Mouse (Mus musculus) erythroblast, embryonic 14.5 days (primary cell): ENCODE measurements around the gene Grin3b. TPM values are rescaled to one million over a fixed set of nuclear protein-coding genes. Genes with fewer than 3 reads are reported as not detected.
A peak's percentile ranks its signal among the peaks of the same experiment; 100 is the strongest.

Experiments used
- H3K27me3 ChIP-seq: 2 replicates; pipeline ENCODE4 v1.6.1; 2012; ENCODE audit warnings: inconsistent platforms; ENCODE audit not compliant: control insufficient read depth
- H3K36me3 ChIP-seq: 2 replicates; pipeline ENCODE4 v1.6.1; 2012; ENCODE audit warnings: mild to moderate bottlenecking, inconsistent platforms; ENCODE audit not compliant: control insufficient read depth
- H3K4me1 ChIP-seq: 2 replicates; pipeline ENCODE4 v1.6.1; 2012; ENCODE audit warnings: inconsistent platforms; ENCODE audit not compliant: control insufficient read depth
- H3K4me3 ChIP-seq: replicated peaks from 2 replicates; pipeline ENCODE3; 2012; ENCODE audit warnings: moderate library complexity, mild to moderate bottlenecking, inconsistent platforms
- H3K9me3 ChIP-seq: 2 replicates; pipeline ENCODE4 v1.6.1; 2012; ENCODE audit warnings: low read length, inconsistent platforms, mixed read lengths; ENCODE audit not compliant: control insufficient read depth
- GATA1 ChIP-seq: IDR thresholded peaks from 2 replicates; pipeline ENCODE4 v1.6.1; 2012; ENCODE audit warnings: low read length, inconsistent platforms, mixed read lengths
- TAL1 ChIP-seq: IDR thresholded peaks from 3 replicates; pipeline ENCODE4 v1.6.1; 2012; ENCODE audit warnings: low read length, inconsistent platforms, mixed read lengths
- polyA plus RNA-seq: library from polyadenylated mRNA; stranded (reverse); fragments of >175 nt; gene quantifications from 2 replicates; pipeline ENCODE4 v1.2.3, GENCODE M21; 2012

Gene Grin3b
- polyA plus RNA-seq, 1 experiment = not detected

- Histone ChIP-seq H3K36me3 (no peaks in the 10 kb centered on the region; the same call in 1 of the 2 replicates), H3K27me3 (peaks cover 38% of the 10 kb centered on the region), H3K4me1 (peaks cover 69% of the 10 kb centered on the region), H3K4me3 (no peak overlapping the region), H3K9me3 (peaks cover 21% of the 10 kb centered on the region)
- no peak for TF ChIP-seq TAL1
- no peak for TF ChIP-seq GATA1
These were observed 19.4 kb downstream of the Grin3b start for GRCm38 (mm10) chr10:79989870-79990269.

GRCm38 (mm10) chr10:79991099-79991498, 20.6 kb downstream of the Grin3b start:
- Histone ChIP-seq H3K36me3 (no peaks in the 10 kb centered on the region; the same call in 1 of the 2 replicates), H3K4me3 (no peak overlapping the region), H3K4me1 (peaks cover 70% of the 10 kb centered on the region), H3K9me3 (peaks cover 21% of the 10 kb centered on the region), H3K27me3 (peaks cover 38% of the 10 kb centered on the region)
- TF ChIP-seq GATA1 (no peak), TAL1 (no peak)

- Histone ChIP-seq H3K36me3 (no peaks in the 10 kb centered on the region; the same call in 1 of the 2 replicates), H3K4me1 (peaks cover 66% of the 10 kb centered on the region), H3K9me3 (peaks cover 21% of the 10 kb centered on the region), H3K27me3 (peaks cover 38% of the 10 kb centered on the region), H3K4me3 (no peak overlapping the region)
- TF ChIP-seq GATA1 (no peak), TAL1 (no peak)
These were observed 21.0 kb downstream of the Grin3b start for GRCm38 (mm10) chr10:79991548-79991947.

GRCm38 (mm10) chr10:79994397-79995115, 24.0 kb downstream of the Grin3b start:
- peaks cover 59% of the 10 kb centered on the region for H3K4me1 ChIP-seq
- H3K9me3 ChIP-seq = peaks cover 17% of the 10 kb centered on the region
- H3K4me3 ChIP-seq = no peak overlapping the region
- TF ChIP-seq TAL1 (no peak), GATA1 (no peak)
- H3K36me3 ChIP-seq = peaks cover 19% of the 10 kb centered on the region
- H3K27me3 ChIP-seq = peaks cover 13% of the 10 kb centered on the region

- peaks cover 5% of the 10 kb centered on the region for H3K27me3 ChIP-seq
- H3K9me3 ChIP-seq = peaks cover 17% of the 10 kb centered on the region
- H3K4me1 ChIP-seq = peaks cover 64% of the 10 kb centered on the region
- H3K36me3 ChIP-seq = peaks cover 30% of the 10 kb centered on the region
- TF ChIP-seq GATA1 (no peak), TAL1 (no peak)
- H3K4me3 ChIP-seq = peak overlapping the region; percentile 84
These were observed 25.1 kb downstream of the Grin3b start for GRCm38 (mm10) chr10:79995636-79996035.

- H3K4me3 ChIP-seq = peak within 1 kb of the TSS; percentile 84
- H3K4me1 ChIP-seq = peaks cover 69% of the 10 kb centered on the region
- H3K36me3 ChIP-seq = peaks cover 38% of the 10 kb centered on the region
- peaks cover 13% of the 10 kb centered on the region for H3K9me3 ChIP-seq
- TF ChIP-seq GATA1 (no peak), TAL1 (no peak)
- no peaks in the 10 kb centered on the region; the same call in 1 of the 2 replicates for H3K27me3 ChIP-seq
These were observed 25.9 kb downstream of the Grin3b start, which contains the start of gene Abca7 for GRCm38 (mm10) chr10:79996272-79997033. Gene Abca7, plus strand, starts transcription at chr10:79996494.

- Histone ChIP-seq H3K4me3 (peak overlapping the region; percentile 84), H3K36me3 (peaks cover 46% of the 10 kb centered on the region), H3K27me3 (no peaks in the 10 kb centered on the region; the same call in 1 of the 2 replicates), H3K4me1 (peaks cover 76% of the 10 kb centered on the region), H3K9me3 (peaks cover 5% of the 10 kb centered on the region)
- TF ChIP-seq TAL1 = no peak
These were observed 26.7 kb downstream of the Grin3b start for GRCm38 (mm10) chr10:79997034-79997760.

- H3K4me3 ChIP-seq = peak overlapping the region; percentile 84
- TF ChIP-seq GATA1 (no peak), TAL1 (no peak)
- no peaks in the 10 kb centered on the region for H3K9me3 ChIP-seq
- peaks cover 82% of the 10 kb centered on the region for H3K4me1 ChIP-seq
- H3K27me3 ChIP-seq = no peaks in the 10 kb centered on the region; the same call in 1 of the 2 replicates
- H3K36me3 ChIP-seq = peaks cover 52% of the 10 kb centered on the region
These were observed 27.3 kb downstream of the Grin3b start for GRCm38 (mm10) chr10:79997819-79998218.
